Mouse (Mus musculus): ENCODE results near the gene Acsbg1. TPM values are rescaled to one million over a fixed set of nuclear protein-coding genes. Genes with fewer than 3 reads are reported as not detected.

Acsbg1 gene
- polyA plus RNA-seq, 1 experiment from 2014 or later, result 11.7 TPM

DNA sequence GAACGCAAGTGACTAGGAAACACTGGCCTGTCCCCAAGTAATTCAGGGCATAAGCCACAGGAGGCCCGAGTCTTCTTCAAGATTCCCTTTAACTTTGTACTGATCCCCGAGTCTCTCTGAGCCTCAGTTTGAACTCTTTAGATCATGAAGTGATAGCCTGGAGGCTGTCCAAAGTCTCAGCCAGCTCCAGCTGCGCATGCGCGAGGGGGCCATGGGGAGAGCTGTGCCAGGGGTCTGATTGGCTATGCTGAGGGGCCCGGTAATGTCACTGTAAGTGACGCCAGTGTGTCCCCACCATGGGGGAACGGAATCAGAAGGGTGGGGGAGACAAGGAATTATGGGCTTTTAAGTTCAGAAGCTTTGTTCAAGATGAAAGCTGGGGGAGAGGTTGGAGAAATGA lies 2.7 kb upstream of the Acsbg1 start:
- H3K4me2 ChIP-seq (replicated peaks), result no peak overlapping the region
- H3K4me1 ChIP-seq, result peaks cover 16% of the 10 kb centered on the region
- no peak for ATAC-seq (ENCODE audit: low FRiP score, low read depth)
- H3K27me3 ChIP-seq, result no peaks in the 10 kb centered on the region
- no peak overlapping the region for H3K4me3 ChIP-seq
- H3K9me3 ChIP-seq, result no peaks in the 10 kb centered on the region
- H3K9ac ChIP-seq (replicated peaks), result no peak overlapping the region
- H3K36me3 ChIP-seq, result no peaks in the 10 kb centered on the region
- H3K27ac ChIP-seq (replicated peaks), result no peak overlapping the region
- WGBS, result 80% methylated on average over 9 of the region's 9 CpGs

DNA sequence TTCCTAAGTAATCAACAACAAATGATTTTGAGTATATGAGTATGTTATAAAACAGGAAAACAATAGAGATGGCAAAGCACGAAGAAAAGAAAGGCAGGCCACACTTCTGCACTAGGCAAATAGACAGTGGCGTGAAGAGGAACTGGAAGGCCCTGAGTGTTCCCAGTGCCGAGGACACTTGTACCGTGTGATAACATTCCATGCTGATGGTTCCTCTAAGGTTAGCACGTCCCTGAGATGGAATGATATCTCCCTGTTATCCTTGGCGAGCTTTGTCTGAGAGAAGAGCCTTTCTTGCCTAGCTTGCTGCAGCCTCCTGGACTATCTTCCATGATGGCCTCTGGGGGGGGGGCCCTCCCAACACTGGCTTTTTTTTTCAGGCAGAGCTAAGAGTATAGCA lies 2.9 kb downstream of the Acsbg1 start:
- no peaks in the 10 kb centered on the region for H3K9me3 ChIP-seq
- 85% methylated on average over 6 of the region's 6 CpGs for WGBS
- no peaks in the 10 kb centered on the region for H3K36me3 ChIP-seq
- no peak overlapping the region for H3K27ac ChIP-seq (replicated peaks)
- ATAC-seq (ENCODE audit: low FRiP score, low read depth), result no peak
- peaks cover 16% of the 10 kb centered on the region for H3K4me1 ChIP-seq
- no peak overlapping the region for H3K4me2 ChIP-seq (replicated peaks)
- H3K4me3 ChIP-seq, result no peak overlapping the region
- no peak overlapping the region for H3K9ac ChIP-seq (replicated peaks)
- H3K27me3 ChIP-seq, result no peaks in the 10 kb centered on the region

DNA sequence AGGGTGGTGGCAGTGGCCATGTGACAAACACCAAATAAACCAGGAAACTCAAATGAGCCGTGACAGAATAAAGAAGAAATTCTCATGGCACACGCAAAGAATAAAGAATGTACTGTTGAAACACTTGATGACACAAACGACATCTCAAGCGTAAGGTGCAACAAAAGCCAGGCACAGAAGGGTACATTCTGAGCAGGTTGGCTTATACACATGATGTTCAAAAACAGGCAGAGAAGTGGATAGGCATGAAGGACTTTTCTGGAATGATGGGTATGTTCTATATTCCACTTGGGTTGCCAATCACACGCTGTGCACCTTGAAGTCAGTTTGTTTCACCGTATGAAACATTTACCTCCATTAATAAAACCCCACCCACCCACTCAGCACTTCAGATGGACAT lies 5.3 kb downstream of the Acsbg1 start:
- no peak overlapping the region for H3K4me3 ChIP-seq
- H3K9me3 ChIP-seq, result no peaks in the 10 kb centered on the region
- H3K4me1 ChIP-seq, result peaks cover 3% of the 10 kb centered on the region
- H3K27me3 ChIP-seq, result no peaks in the 10 kb centered on the region
- 94% methylated on average over 6 of the region's 6 CpGs for WGBS
- no peak overlapping the region for H3K27ac ChIP-seq (replicated peaks)
- no peak overlapping the region for H3K4me2 ChIP-seq (replicated peaks)
- H3K9ac ChIP-seq (replicated peaks), result no peak overlapping the region
- H3K36me3 ChIP-seq, result no peaks in the 10 kb centered on the region
- no peak for ATAC-seq (ENCODE audit: low FRiP score, low read depth)

DNA sequence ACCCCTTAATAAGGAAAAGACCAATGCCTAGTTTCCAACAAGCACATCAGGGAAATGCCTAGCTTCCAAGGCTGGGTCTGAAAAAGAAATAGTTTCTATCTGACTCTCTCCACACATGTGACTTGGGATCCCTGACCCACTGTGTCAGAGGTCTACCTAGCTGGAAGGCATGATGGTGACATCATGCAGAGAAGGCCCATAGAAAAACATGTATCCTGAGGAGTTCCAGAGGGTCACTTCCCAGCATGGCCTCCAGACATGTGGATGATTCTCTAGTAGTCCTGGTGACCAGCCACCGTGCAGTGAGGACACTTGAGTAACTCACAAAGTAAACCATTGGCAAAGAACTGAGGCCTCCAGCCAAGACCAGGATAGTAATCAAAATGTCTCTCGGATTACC lies 5.8 kb downstream of the Acsbg1 start:
- Histone ChIP-seq H3K4me3 (no peak overlapping the region), H3K27me3 (no peaks in the 10 kb centered on the region), H3K9ac (replicated peaks) (no peak overlapping the region), H3K4me2 (replicated peaks) (no peak overlapping the region), H3K9me3 (no peaks in the 10 kb centered on the region), H3K4me1 (no peaks in the 10 kb centered on the region), H3K27ac (replicated peaks) (no peak overlapping the region), H3K36me3 (no peaks in the 10 kb centered on the region)
- WGBS, result 83% methylated on average over 2 of the region's 2 CpGs
- no peak for ATAC-seq (ENCODE audit: low FRiP score, low read depth)

DNA sequence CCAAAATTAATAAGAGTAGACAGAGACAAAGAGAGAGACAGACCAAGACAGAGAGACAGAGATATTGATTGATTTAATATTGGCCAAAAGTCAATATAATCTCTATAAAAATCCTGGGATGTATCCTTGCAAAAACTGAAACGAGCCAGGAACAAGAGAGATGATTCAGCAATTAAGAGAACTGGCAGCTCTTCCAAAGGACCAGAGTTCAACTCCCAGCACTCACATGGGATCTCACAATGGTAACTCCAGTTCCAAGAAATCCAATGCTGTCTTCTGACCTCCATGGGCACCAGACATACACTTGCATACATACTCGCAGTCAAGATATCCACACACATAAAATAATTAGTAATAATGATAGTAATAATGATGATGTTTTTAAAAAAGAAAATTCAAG lies 8.9 kb downstream of the Acsbg1 start:
- no peak overlapping the region for H3K4me3 ChIP-seq
- no peak for ATAC-seq (ENCODE audit: low FRiP score, low read depth)
- no peak overlapping the region for H3K4me2 ChIP-seq (replicated peaks)
- H3K27ac ChIP-seq (replicated peaks), result no peak overlapping the region
- no peaks in the 10 kb centered on the region for H3K9me3 ChIP-seq
- H3K36me3 ChIP-seq, result no peaks in the 10 kb centered on the region
- 82% methylated on average over 2 of the region's 2 CpGs for WGBS
- H3K27me3 ChIP-seq, result no peaks in the 10 kb centered on the region
- H3K9ac ChIP-seq (replicated peaks), result no peak overlapping the region
- H3K4me1 ChIP-seq, result no peaks in the 10 kb centered on the region

DNA sequence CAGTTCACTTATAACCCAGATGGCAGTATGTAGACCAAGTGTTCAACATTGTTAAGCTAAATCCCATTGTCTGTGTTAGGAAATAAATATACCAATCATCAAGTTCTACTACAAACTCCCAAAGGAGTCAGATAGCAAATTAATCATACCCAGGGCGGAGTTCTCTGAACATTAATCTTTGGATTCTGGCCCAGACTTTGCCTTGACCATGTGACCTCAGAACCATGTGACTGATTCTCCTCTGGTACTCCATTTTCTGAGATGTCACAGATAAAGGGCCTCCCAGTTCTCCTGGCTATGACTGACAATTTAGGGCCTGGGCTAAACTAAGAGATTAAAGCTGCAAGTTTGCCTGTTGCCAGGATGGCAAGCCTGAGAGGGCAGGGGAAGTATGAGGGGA lies 12.3 kb downstream of the Acsbg1 start:
- no peaks in the 10 kb centered on the region for H3K36me3 ChIP-seq
- no peak overlapping the region for H3K27ac ChIP-seq (replicated peaks)
- no peaks in the 10 kb centered on the region for H3K4me1 ChIP-seq
- no peaks in the 10 kb centered on the region for H3K9me3 ChIP-seq
- no peak overlapping the region for H3K4me3 ChIP-seq
- no peaks in the 10 kb centered on the region for H3K27me3 ChIP-seq
- no peak overlapping the region for H3K9ac ChIP-seq (replicated peaks)
- WGBS, result 86% methylated on average over 1 of the region's 1 CpGs
- ATAC-seq (ENCODE audit: low FRiP score, low read depth), result no peak
- no peak overlapping the region for H3K4me2 ChIP-seq (replicated peaks)

DNA sequence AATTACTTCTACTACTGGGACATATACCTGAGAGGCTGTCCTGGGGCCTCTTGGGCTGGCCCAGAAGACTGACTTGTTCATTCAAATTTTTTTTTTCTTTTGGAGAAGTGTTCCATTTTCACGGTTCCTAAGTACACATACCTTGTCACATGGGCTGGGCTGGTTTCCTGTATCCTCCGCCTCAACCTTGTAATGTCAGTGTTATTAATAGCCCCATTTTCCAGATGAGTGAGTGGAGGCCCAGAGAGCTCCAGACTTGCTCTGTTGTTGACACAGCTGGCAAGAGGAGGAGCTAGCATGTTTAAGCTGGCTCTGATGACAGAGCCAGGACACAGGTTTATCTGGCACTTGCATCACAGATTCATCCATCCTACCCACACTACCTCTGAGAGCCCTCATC lies 14.2 kb downstream of the Acsbg1 start:
- H3K27me3 ChIP-seq, result no peaks in the 10 kb centered on the region
- H3K4me3 ChIP-seq, result no peak overlapping the region
- no peaks in the 10 kb centered on the region for H3K36me3 ChIP-seq
- no peak overlapping the region for H3K27ac ChIP-seq (replicated peaks)
- H3K4me1 ChIP-seq, result no peaks in the 10 kb centered on the region
- no peak overlapping the region for H3K4me2 ChIP-seq (replicated peaks)
- no peak overlapping the region for H3K9ac ChIP-seq (replicated peaks)
- H3K9me3 ChIP-seq, result no peaks in the 10 kb centered on the region
- WGBS, result 86% methylated on average over 2 of the region's 2 CpGs
- ATAC-seq (ENCODE audit: low FRiP score, low read depth), result no peak

DNA sequence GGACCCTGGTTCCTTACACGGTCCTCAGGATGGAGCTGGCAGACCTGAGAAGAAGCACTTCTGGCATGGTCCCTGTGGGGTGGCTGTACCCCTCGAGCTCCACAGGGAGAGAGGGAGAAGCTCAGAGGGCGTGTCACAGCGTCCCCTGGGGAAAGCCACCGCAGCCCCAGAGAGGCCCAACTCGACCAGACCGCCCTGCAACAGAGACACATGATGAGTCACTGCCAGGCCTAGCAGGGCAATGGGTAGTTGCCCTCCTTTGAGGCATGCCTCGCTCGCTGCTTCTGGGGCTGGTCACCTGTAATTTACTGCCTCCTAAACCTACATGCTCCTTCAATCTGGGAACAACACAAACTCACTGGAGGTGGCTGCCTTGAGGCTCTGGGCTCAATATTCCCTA lies 15.4 kb downstream of the Acsbg1 start:
- Histone ChIP-seq H3K4me2 (replicated peaks) (no peak overlapping the region), H3K36me3 (no peaks in the 10 kb centered on the region), H3K27me3 (no peaks in the 10 kb centered on the region), H3K4me3 (no peak overlapping the region), H3K27ac (replicated peaks) (no peak overlapping the region), H3K4me1 (no peaks in the 10 kb centered on the region), H3K9ac (replicated peaks) (no peak overlapping the region), H3K9me3 (no peaks in the 10 kb centered on the region)
- ATAC-seq (ENCODE audit: low FRiP score, low read depth), result no peak
- 85% methylated on average over 9 of the region's 9 CpGs for WGBS

DNA sequence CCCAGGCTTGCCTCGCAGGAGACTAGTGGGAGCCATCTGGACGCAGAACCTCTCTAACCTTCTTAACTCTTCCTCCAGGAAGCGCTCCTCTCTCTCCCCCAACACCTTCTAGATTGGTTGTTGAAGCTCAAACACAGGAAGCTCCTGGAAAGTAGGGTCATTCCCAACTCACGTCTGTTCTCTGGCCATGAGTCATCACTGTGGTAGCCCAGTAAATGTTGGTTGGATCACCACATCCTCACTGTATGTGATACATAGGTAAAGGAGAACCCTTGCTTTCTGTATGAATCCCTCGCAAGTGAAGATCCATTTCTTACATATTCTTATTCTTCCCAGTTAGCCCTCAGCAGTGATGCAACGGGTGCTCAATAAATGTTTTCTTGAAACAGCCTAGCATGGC lies 16.1 kb downstream of the Acsbg1 start:
- WGBS, result 90% methylated on average over 6 of the region's 6 CpGs

DNA sequence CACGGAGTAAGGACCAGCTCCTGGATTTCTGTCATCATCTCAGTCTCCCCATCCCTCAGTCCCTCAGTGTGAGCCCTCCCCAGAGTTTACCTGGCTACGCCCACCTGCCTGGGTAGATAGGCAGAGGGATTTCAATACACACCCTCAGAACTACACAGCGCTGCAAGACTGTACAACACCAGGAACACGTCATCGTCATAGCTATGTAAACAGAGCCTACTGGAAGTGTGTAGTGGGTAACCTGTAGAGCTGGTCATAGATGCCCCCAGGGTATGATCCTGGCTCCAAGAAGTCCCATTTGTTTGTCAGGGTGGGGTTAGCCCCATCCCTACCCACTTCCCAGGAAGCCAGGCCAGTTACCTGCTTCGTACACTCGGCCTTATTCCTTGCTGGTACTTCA lies 18.5 kb downstream of the Acsbg1 start:
- WGBS, result 92% methylated on average over 7 of the region's 7 CpGs

More for the DNA sequence above, 16.1 kb downstream of the Acsbg1 start:
- H3K27me3 ChIP-seq, result no peaks in the 10 kb centered on the region
- no peak overlapping the region for H3K9ac ChIP-seq (replicated peaks)
- H3K4me3 ChIP-seq, result no peak overlapping the region
- no peak overlapping the region for H3K4me2 ChIP-seq (replicated peaks)
- ATAC-seq (ENCODE audit: low FRiP score, low read depth), result no peak
- H3K36me3 ChIP-seq, result no peaks in the 10 kb centered on the region
- no peak overlapping the region for H3K27ac ChIP-seq (replicated peaks)
- H3K9me3 ChIP-seq, result no peaks in the 10 kb centered on the region
- no peaks in the 10 kb centered on the region for H3K4me1 ChIP-seq

DNA sequence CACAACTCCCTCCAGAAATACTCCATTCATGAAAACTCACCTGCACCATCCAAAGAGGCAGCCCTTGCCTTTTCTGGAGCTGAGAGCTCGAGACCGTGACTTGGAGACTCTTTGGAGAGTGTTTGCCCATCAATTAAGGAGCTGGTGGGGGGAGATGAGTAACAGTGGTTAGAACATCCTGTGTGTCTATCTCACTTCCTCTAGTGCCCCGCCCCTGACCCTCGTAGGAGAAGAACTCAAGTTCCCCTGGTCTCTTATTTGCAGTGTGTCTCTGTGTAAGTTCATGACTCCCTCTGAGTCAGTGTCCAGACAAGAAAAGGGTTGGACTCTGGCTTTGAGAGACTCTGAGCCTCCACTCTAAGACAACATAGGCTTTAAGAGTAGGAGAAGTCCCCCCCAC lies 19.1 kb downstream of the Acsbg1 start:
- no peaks in the 10 kb centered on the region for H3K27me3 ChIP-seq
- H3K9me3 ChIP-seq, result no peaks in the 10 kb centered on the region
- H3K4me3 ChIP-seq, result no peak overlapping the region
- H3K4me2 ChIP-seq (replicated peaks), result no peak overlapping the region
- no peak overlapping the region for H3K9ac ChIP-seq (replicated peaks)
- no peak overlapping the region for H3K27ac ChIP-seq (replicated peaks)
- WGBS, result 87% methylated on average over 4 of the region's 4 CpGs
- no peaks in the 10 kb centered on the region for H3K4me1 ChIP-seq
- no peak for ATAC-seq (ENCODE audit: low FRiP score, low read depth)
- no peaks in the 10 kb centered on the region for H3K36me3 ChIP-seq

More for the DNA sequence above, 18.5 kb downstream of the Acsbg1 start:
- H3K27me3 ChIP-seq, result no peaks in the 10 kb centered on the region
- ATAC-seq (ENCODE audit: low FRiP score, low read depth), result no peak
- H3K4me1 ChIP-seq, result no peaks in the 10 kb centered on the region
- H3K9ac ChIP-seq (replicated peaks), result no peak overlapping the region
- H3K4me2 ChIP-seq (replicated peaks), result no peak overlapping the region
- H3K36me3 ChIP-seq, result no peaks in the 10 kb centered on the region
- no peaks in the 10 kb centered on the region for H3K9me3 ChIP-seq
- H3K4me3 ChIP-seq, result no peak overlapping the region
- H3K27ac ChIP-seq (replicated peaks), result no peak overlapping the region

DNA sequence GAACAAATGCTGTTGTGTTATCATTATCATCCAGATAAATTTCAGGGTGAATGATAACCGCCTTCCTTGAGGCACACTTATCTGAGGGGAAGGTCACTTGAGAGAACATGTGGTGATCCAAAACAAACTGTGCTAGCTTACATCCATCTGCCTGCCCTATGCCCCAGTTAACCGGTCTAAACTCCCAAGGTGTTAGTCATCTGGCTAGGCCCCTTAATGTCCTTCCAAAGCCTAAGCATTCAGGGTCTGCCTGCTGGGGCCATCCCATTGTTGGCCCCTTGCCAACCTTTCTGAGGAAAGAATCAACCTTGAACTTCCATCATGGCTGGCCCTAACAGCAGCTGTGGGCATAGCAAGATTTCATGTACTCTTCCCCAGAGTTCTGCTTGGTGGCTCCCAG lies 19.5 kb downstream of the Acsbg1 start:
- 90% methylated on average over 2 of the region's 2 CpGs for WGBS
- no peak for ATAC-seq (ENCODE audit: low FRiP score, low read depth)

DNA sequence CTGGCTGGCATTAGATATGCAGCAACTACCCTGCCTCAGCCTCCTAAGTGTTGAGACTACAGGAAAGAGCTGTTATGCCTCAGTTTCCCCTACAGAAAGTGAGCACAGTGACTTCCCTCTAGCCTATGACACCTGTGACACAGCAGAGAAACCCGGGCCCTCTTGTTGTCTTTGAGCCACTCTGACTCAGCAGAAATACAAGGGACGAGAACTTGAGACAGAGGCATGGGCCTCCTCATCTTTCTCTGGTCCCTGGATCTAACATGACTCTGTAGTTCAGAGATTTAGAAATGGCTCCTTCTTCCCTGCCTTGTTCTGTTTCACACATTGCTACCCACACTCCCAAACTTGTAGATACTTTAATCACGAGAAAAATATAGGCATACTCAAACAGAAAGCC lies 20.1 kb downstream of the Acsbg1 start:
- Histone ChIP-seq H3K9ac (replicated peaks) (no peak overlapping the region), H3K4me3 (no peak overlapping the region), H3K27me3 (no peaks in the 10 kb centered on the region), H3K4me2 (replicated peaks) (no peak overlapping the region), H3K36me3 (no peaks in the 10 kb centered on the region), H3K4me1 (no peaks in the 10 kb centered on the region), H3K27ac (replicated peaks) (no peak overlapping the region), H3K9me3 (no peaks in the 10 kb centered on the region)
- 83% methylated on average over 3 of the region's 3 CpGs for WGBS
- ATAC-seq (ENCODE audit: low FRiP score, low read depth), result no peak

More for the DNA sequence above, 19.5 kb downstream of the Acsbg1 start:
- Histone ChIP-seq H3K4me3 (no peak overlapping the region), H3K9me3 (no peaks in the 10 kb centered on the region), H3K27ac (replicated peaks) (no peak overlapping the region), H3K4me1 (no peaks in the 10 kb centered on the region), H3K9ac (replicated peaks) (no peak overlapping the region), H3K27me3 (no peaks in the 10 kb centered on the region), H3K36me3 (no peaks in the 10 kb centered on the region), H3K4me2 (replicated peaks) (no peak overlapping the region)
